Mouse (Mus musculus) limb, embryonic 14.5 days (tissue): ENCODE measurements at regions not wholly inside any gene's neighbourhood (a gene's known extent, or its start where the extent isn't known, plus 50 kb on each side); places are given as distances from the start of the nearest gene placed in this dataset.
A peak's percentile ranks its signal among the peaks of the same experiment; 100 is the strongest.

Source experiments
- ATAC-seq: fragments of 200-750 bp; cut with Nextera tagmentation; 2 replicates; pipeline ENCODE4 v1.8.0; 2017; ENCODE audit warnings: low read depth, moderate number of reproducible peaks, moderate TSS enrichment; ENCODE audit not compliant: low FRiP score
- DNase-seq: peaks from one replicate; pipeline ENCODE4 v3.0.0-alpha.2; 2015; ENCODE audit warnings: low spot score
- H3K27ac ChIP-seq: fragments of 300-500 bp; sonication (generic); replicated peaks from 2 replicates; pipeline ENCODE4 v1.5.1; 2014; ENCODE audit warnings: low read depth, mild to moderate bottlenecking, low read length, moderate library complexity, mixed read lengths
- H3K27me3 ChIP-seq: fragments of 300-500 bp; sonication (generic); 2 replicates; pipeline ENCODE4 v1.6.1; 2014; ENCODE audit warnings: low read length, mixed read lengths; ENCODE audit not compliant: control insufficient read depth, insufficient read depth
- H3K36me3 ChIP-seq: fragments of 300-500 bp; sonication (generic); 2 replicates; pipeline ENCODE4 v1.6.1; 2014; ENCODE audit warnings: mild to moderate bottlenecking, low read length, moderate library complexity, mixed read lengths; ENCODE audit not compliant: control insufficient read depth, insufficient read depth
- H3K4me1 ChIP-seq: fragments of 300-500 bp; sonication (generic); 2 replicates; pipeline ENCODE4 v1.6.1; 2014; ENCODE audit warnings: antibody characterized with exemption, low read length, mixed read lengths; ENCODE audit not compliant: control insufficient read depth, insufficient read depth
- H3K4me2 ChIP-seq: fragments of 300-500 bp; sonication (generic); replicated peaks from 2 replicates; pipeline ENCODE4 v1.6.1; 2014; ENCODE audit warnings: low read depth, mild to moderate bottlenecking, low read length, moderate library complexity; ENCODE audit not compliant: severe bottlenecking
- H3K4me3 ChIP-seq: fragments of 300-500 bp; sonication (generic); replicated peaks from 2 replicates; pipeline ENCODE4 v1.5.1; 2014; ENCODE audit warnings: low read length
- H3K9ac ChIP-seq: fragments of 300-500 bp; sonication (generic); 2 replicates; pipeline ENCODE4 v1.6.1; 2014; ENCODE audit warnings: mild to moderate bottlenecking, low read depth, low read length, moderate library complexity; ENCODE audit not compliant: severe bottlenecking
- H3K9me3 ChIP-seq: fragments of 300-500 bp; sonication (generic); 2 replicates; pipeline ENCODE4 v1.6.1; 2016; ENCODE audit warnings: low read length; ENCODE audit not compliant: control insufficient read depth
- POLR2A ChIP-seq: fragments of 200-500 bp; IDR thresholded peaks from 2 replicates; pipeline ENCODE4 v1.8.0; 2012; ENCODE audit warnings: inconsistent platforms, mild to moderate bottlenecking, moderate library complexity, borderline replicate concordance; ENCODE audit not compliant: insufficient read depth, insufficient read length; ENCODE audit errors: extremely low read depth
- WGBS: fragments of 180-500 bp; shearing (Covaris S2); extraction: QIAGEN DNeasy Blood & Tissue Kit; methylation state at CpG from one replicate; pipeline ENCODE4 v1.1.7; 2014; 5-methylcytosine and 5-hydroxymethylcytosine counted together

- 82% methylated on average over 2 of the region's 2 CpGs for WGBS
- DNase-seq (no peak), ATAC-seq (no peak)
- Histone ChIP-seq H3K9ac (no peak overlapping the region), H3K4me3 (no peak overlapping the region), H3K36me3 (no peaks in the 10 kb centered on the region), H3K4me2 (no peak overlapping the region), H3K9me3 (no peaks in the 10 kb centered on the region), H3K27ac (no peak overlapping the region), H3K27me3 (no peaks in the 10 kb centered on the region), H3K4me1 (no peaks in the 10 kb centered on the region)
- TF ChIP-seq POLR2A: no peak
Measured at GRCm38 (mm10) chr3:57228400-57228799, 73.4 kb downstream of the Tm4sf1 start.

- H3K9me3 ChIP-seq: no peaks in the 10 kb centered on the region
- H3K9ac ChIP-seq: no peak overlapping the region
- no peaks in the 10 kb centered on the region for H3K36me3 ChIP-seq
- ATAC-seq (no peak), DNase-seq (no peak)
- H3K4me3 ChIP-seq: no peak overlapping the region
- no peak overlapping the region for H3K4me2 ChIP-seq
- H3K27ac ChIP-seq: no peak overlapping the region
- no peak for TF ChIP-seq POLR2A
- 79% methylated on average over 2 of the region's 2 CpGs for WGBS
- no peaks in the 10 kb centered on the region for H3K27me3 ChIP-seq
- H3K4me1 ChIP-seq: no peaks in the 10 kb centered on the region
Measured at GRCm38 (mm10) chr3:57223773-57224172, 78.0 kb downstream of the Tm4sf1 start.

- TF ChIP-seq POLR2A: no peak
- H3K27me3 ChIP-seq: no peaks in the 10 kb centered on the region
- no peak overlapping the region for H3K9ac ChIP-seq
- ATAC-seq (no peak), DNase-seq (no peak)
- no peaks in the 10 kb centered on the region for H3K36me3 ChIP-seq
- 56% methylated on average over 3 of the region's 3 CpGs for WGBS
- no peak overlapping the region for H3K4me2 ChIP-seq
- H3K4me3 ChIP-seq: no peak overlapping the region
- H3K27ac ChIP-seq: no peak overlapping the region
- no peaks in the 10 kb centered on the region for H3K9me3 ChIP-seq
- H3K4me1 ChIP-seq: no peaks in the 10 kb centered on the region
Measured at GRCm38 (mm10) chr3:57222318-57222914, 79.4 kb downstream of the Tm4sf1 start.

- no peak for ATAC-seq
- H3K27ac ChIP-seq: no peak overlapping the region
- WGBS: 56% methylated on average over 3 of the region's 3 CpGs
- no peaks in the 10 kb centered on the region for H3K36me3 ChIP-seq
- no peaks in the 10 kb centered on the region for H3K27me3 ChIP-seq
- no peaks in the 10 kb centered on the region for H3K9me3 ChIP-seq
- H3K9ac ChIP-seq: no peak overlapping the region
- no peak for TF ChIP-seq POLR2A
- H3K4me1 ChIP-seq: no peaks in the 10 kb centered on the region
- H3K4me2 ChIP-seq: no peak overlapping the region
- no peak for DNase-seq
- H3K4me3 ChIP-seq: no peak overlapping the region
Measured at GRCm38 (mm10) chr3:57218431-57218830, 83.4 kb downstream of the Tm4sf1 start.

- Histone ChIP-seq H3K4me2 (no peak overlapping the region), H3K9ac (no peak overlapping the region), H3K27me3 (no peaks in the 10 kb centered on the region), H3K9me3 (no peaks in the 10 kb centered on the region), H3K36me3 (no peaks in the 10 kb centered on the region), H3K27ac (no peak overlapping the region), H3K4me1 (no peaks in the 10 kb centered on the region), H3K4me3 (no peak overlapping the region)
- DNase-seq (peak; percentile 80), ATAC-seq (0 out of 2 replicates have a peak, but pooled peaks have one; percentile 30)
- no peak for TF ChIP-seq POLR2A
- 28% methylated on average over 3 of the region's 3 CpGs for WGBS
Measured at GRCm38 (mm10) chr3:57204066-57204723, 97.6 kb downstream of the Tm4sf1 start.
